In the genomic region with DNA sequence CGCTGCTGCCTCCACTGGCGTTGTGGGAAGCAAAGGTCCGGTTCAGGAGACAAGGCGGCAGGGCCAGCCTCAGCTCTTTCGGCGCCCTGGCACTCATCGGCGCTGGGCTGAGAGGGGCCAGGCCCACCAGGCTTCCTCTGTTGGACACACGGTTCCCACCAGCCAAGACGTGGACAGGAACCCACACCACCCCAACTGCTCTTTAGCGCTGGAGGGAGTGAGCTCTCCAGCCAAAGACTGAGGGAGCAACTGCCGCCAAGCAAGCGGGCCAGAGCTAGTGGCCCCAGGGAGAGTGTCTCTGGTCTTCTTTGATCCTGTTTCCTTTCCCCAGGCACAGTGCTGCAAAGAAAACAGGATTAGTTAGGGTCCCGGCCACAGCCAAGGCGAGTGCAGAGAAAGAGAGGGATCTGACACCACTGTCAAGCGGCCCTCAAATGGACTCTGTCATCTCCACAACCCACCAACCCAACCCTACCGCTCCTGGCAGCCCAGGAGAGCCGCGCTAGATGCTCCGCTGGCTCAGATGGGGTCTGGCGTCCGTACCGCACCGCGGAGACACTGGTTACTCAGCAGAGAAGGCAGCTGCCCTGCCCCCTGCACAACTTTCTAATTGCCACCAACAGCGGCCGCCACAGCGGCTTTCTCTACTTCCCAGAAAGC, we compare ENCODE assay signal across 8 mouse cellular contexts. TPM values are rescaled to one million over a fixed set of nuclear protein-coding genes. Genes with fewer than 3 reads are reported as not detected.
DNase-seq lines count a peak whose midpoint lies in the region; ATAC-seq and TF ChIP-seq lines count a peak whose summit lies in the region.

No protein-coding gene starts in this region.

- peak; percentile 1 for DNase-seq in kidney, postnatal 14 days
- DNase-seq in kidney, adult 9 months = no peak
- DNase-seq in embryo, embryonic 10.5 days (ENCODE audit: low spot score) = peak; percentile 37
- no peak for DNase-seq in heart, postnatal 0 days (ENCODE audit: low spot score)
- peak; percentile 61 for DNase-seq in left cerebral cortex, postnatal 4 days
- DNase-seq in right cerebral cortex, adult 18-20 months = peak; percentile 50
- DNase-seq in spleen, postnatal 4 days (ENCODE audit: low spot score in 2 of 2) = no peak
- DNase-seq in urinary bladder, adult 18-20 months (ENCODE audit: low spot score in 2 of 2) = no peak

- ATAC-seq in heart, postnatal 0 days (ENCODE audit: insufficient read depth, low read depth) = no peak

- TF ChIP-seq EP300 in heart, postnatal 0 days (IDR thresholded peaks at IDR 0.05; ENCODE audit: low read depth) = no peak

- 1% methylated on average over 28 of the region's 28 CpGs for WGBS in heart, postnatal 0 days

- intact Hi-C loops in left cerebral cortex, postnatal 4 days (cut with DNase I) = loop anchor here (5.0 to 10.0 kb wide), 3 partner anchors 381 to 536 kb away; no protein-coding TSS in a partner anchor

- no peaks in the 10 kb centered on the region for H3K36me3 ChIP-seq in heart, postnatal 0 days (replicated peaks; ENCODE audit: control insufficient read depth, insufficient read depth, low read length)

- H3K4me3 ChIP-seq in heart, postnatal 0 days (ENCODE audit: low read depth, low read length) = peak overlapping the region; percentile 37; the same call in 1 of the 2 replicates

- no peak for TF ChIP-seq CTCF in heart, postnatal 0 days (IDR thresholded peaks at IDR 0.05; ENCODE audit: low read depth)

- peak overlapping the region; percentile 59 for H3K4me2 ChIP-seq in heart, postnatal 0 days (ENCODE audit: low read depth, low read length)

- H3K27me3 ChIP-seq in heart, postnatal 0 days (ENCODE audit: control insufficient read depth, insufficient read depth, low read length) = peaks cover 50% of the 10 kb centered on the region

- no peaks in the 10 kb centered on the region for H3K9me3 ChIP-seq in heart, postnatal 0 days (replicated peaks; ENCODE audit: control insufficient read depth, low read length)

- H3K4me1 ChIP-seq in heart, postnatal 0 days (ENCODE audit: control insufficient read depth, insufficient read depth) = no peaks in the 10 kb centered on the region

- H3K27ac ChIP-seq in heart, postnatal 0 days (ENCODE audit: low read depth) = no peak overlapping the region

- H3K9ac ChIP-seq in heart, postnatal 0 days (replicated peaks; ENCODE audit: low read depth, low read length) = no peak overlapping the region

RNA-seq across cellular contexts. Expression of gene AI593442, which starts 1.3 kb away (rescaled TPM):
- 0.38 TPM in 1 of 2 replicates, not detected in the other for total RNA-seq in heart, postnatal 0 days (2014; rRNA removed; ENCODE audit: low replicate concordance)
- 0.11 and 0.14 TPM in 2 replicates for polyA plus RNA-seq in heart, postnatal 0 days (2015; fragmentation: Nextera tagmentation; extraction: Ambion mirVana)
- 10 to 100 TPM; 73.1 to 78.1 TPM for total RNA-seq in left cerebral cortex, postnatal 4 days (2021)

Comparison
In these comparisons a context has a peak if more than half of its experiments do, and no peak if none do; other contexts are left out.
1. DNase-seq: peak in kidney, postnatal 14 days (single experiment), embryo, embryonic 10.5 days (single experiment), left cerebral cortex, postnatal 4 days (single experiment) and right cerebral cortex, adult 18-20 months (single experiment); none in kidney, adult 9 months (single experiment), heart, postnatal 0 days (single experiment), spleen, postnatal 4 days (0 of 2) and urinary bladder, adult 18-20 months (0 of 2).
2. RNA of gene AI593442, which starts 1.3 kb away (total RNA-seq): 73.1 to 78.1 TPM in left cerebral cortex, postnatal 4 days; 0.38 TPM in heart, postnatal 0 days; every median in the first group is over 10 times any median in the second.